Mouse (Mus musculus): ENCODE measurements around the gene Eps8l1. TPM values are rescaled to one million over a fixed set of nuclear protein-coding genes. Genes with fewer than 3 reads are reported as not detected.

Gene Eps8l1
- polyA plus RNA-seq, 1 experiment, result 15.0 TPM

DNA sequence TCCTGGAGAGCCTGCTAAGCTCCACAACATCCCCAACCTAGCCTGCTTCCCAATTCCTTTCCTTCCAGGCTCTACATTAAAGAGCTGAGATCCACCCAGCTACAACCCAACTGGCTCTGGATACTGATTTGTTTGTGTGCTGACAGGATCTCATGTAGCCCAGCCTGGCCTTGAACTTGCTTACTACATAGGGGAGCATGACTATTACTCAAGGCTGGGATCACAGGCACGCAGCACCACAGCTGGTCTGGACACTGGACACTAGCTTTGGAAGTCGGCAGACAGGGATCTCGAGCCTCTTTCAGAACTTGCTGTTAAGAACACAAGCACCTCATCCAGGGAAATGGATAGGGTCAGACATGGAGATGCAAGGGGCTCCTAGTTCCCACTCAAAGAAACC, 36.0 kb downstream of the Eps8l1 start:
- Histone ChIP-seq H3K27ac (ENCODE audit: insufficient read depth, low read length) (no peak overlapping the region), H3K4me3 (ENCODE audit: insufficient read depth, low read length) (no peak overlapping the region), H3K4me1 (ENCODE audit: control insufficient read depth, insufficient read depth, low read length) (peaks cover 12% of the 10 kb centered on the region)
- TF ChIP-seq POLR2A (IDR thresholded peaks at IDR 0.05; ENCODE audit: extremely low read depth, insufficient read depth, low read length) (no peak), CTCF (IDR thresholded peaks at IDR 0.05; ENCODE audit: extremely low read depth, insufficient read depth, low read length) (no peak)

DNA sequence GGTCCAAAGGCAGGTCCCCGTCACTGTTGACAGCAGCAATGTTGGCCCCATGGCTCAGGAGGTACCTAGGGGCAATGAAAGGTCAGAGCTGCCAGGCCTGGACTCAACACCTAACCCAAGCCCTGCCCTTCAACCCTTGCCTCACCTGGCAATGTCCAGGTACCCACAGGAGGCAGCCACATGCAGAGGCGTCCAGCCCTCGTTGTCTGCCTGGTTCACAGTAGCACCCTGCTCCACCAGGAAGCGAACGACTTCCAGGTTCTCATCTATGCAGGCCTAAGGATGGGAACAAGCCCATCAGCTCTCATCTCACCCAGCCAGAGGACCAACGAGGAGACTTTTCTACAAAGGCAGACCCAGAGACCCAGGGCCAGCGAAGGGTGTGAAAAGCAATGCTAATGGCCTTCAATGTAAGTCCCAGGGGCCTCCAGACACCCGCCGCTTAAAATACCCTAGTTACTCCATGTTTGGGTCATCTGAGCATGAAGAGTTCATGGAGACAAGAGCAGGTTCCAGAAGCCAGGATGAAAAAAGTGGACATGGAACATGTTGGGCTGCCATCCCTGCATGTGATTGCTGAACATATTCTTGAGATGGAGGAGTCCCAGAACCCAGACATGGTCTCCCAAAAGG, 36.9 kb downstream of the Eps8l1 start:
- H3K27ac ChIP-seq (ENCODE audit: insufficient read depth, low read length), result no peak overlapping the region
- TF ChIP-seq CTCF (IDR thresholded peaks at IDR 0.05; ENCODE audit: extremely low read depth, insufficient read depth, low read length) (no peak), POLR2A (IDR thresholded peaks at IDR 0.05; ENCODE audit: extremely low read depth, insufficient read depth, low read length) (no peak)
- H3K4me3 ChIP-seq (ENCODE audit: insufficient read depth, low read length), result no peak overlapping the region
- peaks cover 12% of the 10 kb centered on the region for H3K4me1 ChIP-seq (ENCODE audit: control insufficient read depth, insufficient read depth, low read length)

DNA sequence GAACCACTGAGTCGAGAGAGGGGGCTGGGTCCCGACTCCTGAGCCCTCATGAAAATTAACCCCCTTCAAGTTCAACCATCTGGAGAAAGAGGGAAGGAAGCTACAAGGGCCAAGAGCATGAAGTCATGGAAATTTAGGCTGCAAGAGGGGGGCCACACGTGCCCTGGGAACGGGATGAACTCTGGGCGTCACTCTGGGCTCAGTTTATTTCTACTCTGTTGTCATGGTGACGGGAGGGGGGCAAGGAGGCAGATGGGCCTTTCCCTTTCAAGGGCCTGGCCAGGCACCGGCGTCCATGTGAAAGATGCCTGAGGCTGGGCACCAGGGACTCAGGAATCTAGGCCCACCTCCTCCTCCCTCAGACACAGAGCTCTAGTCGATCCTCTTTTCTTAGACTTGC, 37.8 kb downstream of the Eps8l1 start:
- Histone ChIP-seq H3K27ac (ENCODE audit: insufficient read depth, low read length) (no peak overlapping the region), H3K4me1 (ENCODE audit: control insufficient read depth, insufficient read depth, low read length) (peaks cover 12% of the 10 kb centered on the region), H3K4me3 (ENCODE audit: insufficient read depth, low read length) (no peak overlapping the region)
- no peak for TF ChIP-seq POLR2A (IDR thresholded peaks at IDR 0.05; ENCODE audit: extremely low read depth, insufficient read depth, low read length)
- TF ChIP-seq CTCF (IDR thresholded peaks at IDR 0.05; ENCODE audit: extremely low read depth, insufficient read depth, low read length), result no peak

DNA sequence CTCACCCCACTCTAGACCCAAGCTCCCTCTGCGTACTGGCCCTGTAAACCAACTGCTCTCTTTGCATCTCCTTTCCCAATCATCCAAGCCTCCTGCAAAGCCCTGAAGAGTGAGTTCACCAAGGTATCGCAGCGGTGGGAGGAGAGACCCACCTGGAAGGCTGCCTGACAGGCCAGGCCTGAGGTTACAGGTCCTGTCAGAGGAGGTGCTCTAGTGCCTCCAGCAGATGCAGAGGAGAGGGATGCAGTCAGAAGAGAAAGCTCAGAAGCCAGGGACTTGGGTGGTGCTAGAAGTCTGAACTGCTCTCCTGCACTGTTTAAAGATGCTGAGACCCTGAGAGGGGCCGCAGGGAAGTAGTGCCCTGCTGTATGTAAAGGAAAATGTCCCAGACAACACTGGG, 38.6 kb downstream of the Eps8l1 start:
- TF ChIP-seq CTCF (IDR thresholded peaks at IDR 0.05; ENCODE audit: extremely low read depth, insufficient read depth, low read length) (no peak), POLR2A (IDR thresholded peaks at IDR 0.05; ENCODE audit: extremely low read depth, insufficient read depth, low read length) (no peak)
- H3K27ac ChIP-seq (ENCODE audit: insufficient read depth, low read length), result no peak overlapping the region
- peaks cover 12% of the 10 kb centered on the region for H3K4me1 ChIP-seq (ENCODE audit: control insufficient read depth, insufficient read depth, low read length)
- H3K4me3 ChIP-seq (ENCODE audit: insufficient read depth, low read length), result no peak overlapping the region

DNA sequence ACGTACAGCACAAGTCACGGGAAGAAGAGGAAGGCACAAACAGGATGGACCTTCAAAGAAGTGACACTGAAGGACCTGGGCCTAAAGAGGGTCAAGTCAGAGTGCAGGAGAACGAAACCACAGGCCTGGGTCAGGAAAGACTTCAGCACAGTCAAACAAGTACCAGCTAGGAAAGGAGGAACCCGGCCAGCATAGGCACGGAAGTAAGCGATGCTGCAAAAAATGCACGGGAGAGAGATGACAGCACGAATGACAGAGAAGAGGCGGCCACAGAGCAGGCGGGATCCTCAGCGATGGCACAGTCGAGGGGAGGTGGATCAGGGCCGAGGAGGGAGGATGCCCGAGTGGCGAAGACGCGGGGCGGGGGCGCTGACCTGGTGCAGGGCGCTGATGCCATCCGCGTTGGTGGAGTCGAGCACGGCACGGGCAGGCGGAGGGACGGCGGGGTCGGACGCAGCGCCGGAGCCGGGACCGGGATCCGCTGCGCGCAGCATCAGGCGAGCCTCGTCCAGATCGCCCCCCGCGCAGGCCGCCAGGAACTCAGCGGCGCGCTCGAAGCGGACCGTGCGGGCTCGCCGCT, 40.5 kb downstream of the Eps8l1 start:
- H3K27ac ChIP-seq (ENCODE audit: insufficient read depth, low read length), result peak overlapping the region; percentile 4
- H3K4me1 ChIP-seq (ENCODE audit: control insufficient read depth, insufficient read depth, low read length), result peaks cover 12% of the 10 kb centered on the region
- no peak for TF ChIP-seq POLR2A (IDR thresholded peaks at IDR 0.05; ENCODE audit: extremely low read depth, insufficient read depth, low read length)
- no peak for TF ChIP-seq CTCF (IDR thresholded peaks at IDR 0.05; ENCODE audit: extremely low read depth, insufficient read depth, low read length)
- peak overlapping the region; percentile 59 for H3K4me3 ChIP-seq (ENCODE audit: insufficient read depth, low read length)

DNA sequence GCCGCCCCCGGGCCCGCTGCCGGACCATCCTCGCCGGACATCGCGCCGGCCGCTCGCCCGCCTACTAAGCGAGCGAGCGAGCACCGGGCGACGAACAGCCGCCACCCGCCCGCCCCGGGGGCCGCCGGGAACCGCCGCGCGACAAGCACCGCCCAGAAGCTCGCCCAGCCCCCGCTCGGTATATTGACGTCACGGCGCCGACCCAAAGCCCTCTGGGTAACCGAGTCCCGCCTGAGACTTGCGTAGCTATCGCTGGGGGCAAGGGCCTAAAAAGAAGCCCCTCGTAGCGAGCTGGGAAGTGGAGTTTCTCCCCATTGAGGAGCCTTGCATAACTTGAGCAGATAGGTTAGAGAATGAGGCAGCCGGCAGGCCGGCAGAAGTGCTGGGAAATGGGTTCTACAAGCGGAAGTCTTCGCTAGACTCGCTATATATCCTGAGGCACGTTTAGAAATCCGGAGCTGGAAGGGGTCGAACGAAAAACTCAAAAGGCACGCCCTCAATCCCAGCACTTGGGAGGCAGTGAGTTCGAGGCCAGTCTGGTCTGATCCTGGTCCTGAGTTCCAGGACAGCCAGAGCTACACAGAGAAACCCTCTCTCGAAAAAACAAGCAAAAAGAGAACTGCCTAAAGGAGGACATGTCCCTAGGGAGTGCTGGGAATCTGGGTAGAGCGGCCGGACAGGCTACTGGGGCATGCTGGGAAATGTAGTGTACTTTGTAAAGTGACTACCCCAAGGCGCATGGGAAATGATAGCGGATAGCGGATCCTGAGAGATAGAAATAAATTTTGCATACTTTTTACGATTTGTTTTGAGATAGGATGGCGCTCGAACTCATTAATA, 41.3 kb downstream of the Eps8l1 start, which contains the start of gene Ppp1r12c:
Ppp1r12c (minus strand) TSS at position 123 of the 840 bp plus-strand sequence.
- TF ChIP-seq CTCF (IDR thresholded peaks at IDR 0.05; ENCODE audit: extremely low read depth, insufficient read depth, low read length) (no peak), POLR2A (IDR thresholded peaks at IDR 0.05; ENCODE audit: extremely low read depth, insufficient read depth, low read length) (peak; percentile 52; the same call in 1 of the 2 replicates)
- peaks cover 12% of the 10 kb centered on the region for H3K4me1 ChIP-seq (ENCODE audit: control insufficient read depth, insufficient read depth, low read length)
- peak within 1 kb of the TSS; percentile 59 for H3K4me3 ChIP-seq (ENCODE audit: insufficient read depth, low read length)
- peak within 1 kb of the TSS; percentile 95 for H3K27ac ChIP-seq (ENCODE audit: insufficient read depth, low read length)

DNA sequence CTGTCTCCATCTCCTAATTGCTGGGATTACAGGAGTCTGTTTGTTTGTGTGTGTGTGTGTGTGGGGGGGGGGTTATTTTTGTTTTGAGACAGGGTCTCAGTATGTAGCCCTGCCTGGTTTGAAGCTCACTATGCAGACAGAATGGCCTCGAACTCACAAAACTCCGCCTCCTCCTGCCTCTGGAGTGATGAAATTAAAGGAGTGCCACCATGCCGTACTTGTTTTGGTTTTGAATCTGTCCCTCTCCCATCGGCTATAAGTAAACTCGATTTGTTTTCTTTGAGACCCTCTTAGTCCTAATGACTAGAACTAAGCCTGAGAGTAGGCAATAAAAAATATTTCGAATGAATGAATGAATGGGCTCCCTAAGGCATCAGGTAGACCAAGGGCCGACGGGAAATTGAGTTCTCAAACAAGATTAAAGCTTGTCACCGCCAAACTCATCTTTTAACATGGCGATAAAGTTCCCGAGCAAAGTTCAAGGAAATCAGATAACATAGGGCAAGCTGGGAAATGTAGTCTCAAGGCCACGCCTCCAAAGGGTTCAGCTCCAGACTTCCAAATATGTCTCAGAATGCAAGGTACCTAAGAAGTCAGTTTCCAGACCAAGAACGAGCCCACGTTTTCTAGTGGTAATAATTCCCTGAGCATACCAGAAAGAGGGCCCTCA, 42.1 kb downstream of the Eps8l1 start:
- H3K4me3 ChIP-seq (ENCODE audit: insufficient read depth, low read length), result peak overlapping the region; percentile 59
- TF ChIP-seq POLR2A (IDR thresholded peaks at IDR 0.05; ENCODE audit: extremely low read depth, insufficient read depth, low read length) (no peak), CTCF (IDR thresholded peaks at IDR 0.05; ENCODE audit: extremely low read depth, insufficient read depth, low read length) (no peak)
- H3K4me1 ChIP-seq (ENCODE audit: control insufficient read depth, insufficient read depth, low read length), result peaks cover 12% of the 10 kb centered on the region
- peak overlapping the region; percentile 95; the same call in 1 of the 2 replicates for H3K27ac ChIP-seq (ENCODE audit: insufficient read depth, low read length)

DNA sequence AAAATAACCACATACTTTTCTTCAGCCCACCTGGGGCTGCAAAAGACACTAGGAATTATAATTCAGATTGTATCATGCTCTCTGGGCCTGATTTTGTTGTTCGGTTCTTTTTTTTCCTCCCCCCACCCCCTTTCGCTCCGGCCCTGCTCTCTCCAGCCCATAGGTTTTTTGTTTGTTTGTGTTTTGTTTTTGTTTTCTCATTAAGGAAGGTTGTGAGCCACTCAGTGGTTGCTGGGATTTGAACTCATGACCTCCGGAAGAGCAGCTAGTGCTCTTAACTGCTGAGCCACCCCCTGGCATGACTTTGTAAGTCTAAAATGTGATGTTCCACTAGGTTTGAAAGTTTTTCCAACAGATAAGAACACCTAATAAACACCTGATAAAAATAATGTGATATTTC, 42.6 kb downstream of the Eps8l1 start:
- peaks cover 9% of the 10 kb centered on the region for H3K4me1 ChIP-seq (ENCODE audit: control insufficient read depth, insufficient read depth, low read length)
- H3K27ac ChIP-seq (ENCODE audit: insufficient read depth, low read length), result no peak overlapping the region
- no peak overlapping the region for H3K4me3 ChIP-seq (ENCODE audit: insufficient read depth, low read length)
- TF ChIP-seq POLR2A (IDR thresholded peaks at IDR 0.05; ENCODE audit: extremely low read depth, insufficient read depth, low read length) (no peak), CTCF (IDR thresholded peaks at IDR 0.05; ENCODE audit: extremely low read depth, insufficient read depth, low read length) (no peak)

DNA sequence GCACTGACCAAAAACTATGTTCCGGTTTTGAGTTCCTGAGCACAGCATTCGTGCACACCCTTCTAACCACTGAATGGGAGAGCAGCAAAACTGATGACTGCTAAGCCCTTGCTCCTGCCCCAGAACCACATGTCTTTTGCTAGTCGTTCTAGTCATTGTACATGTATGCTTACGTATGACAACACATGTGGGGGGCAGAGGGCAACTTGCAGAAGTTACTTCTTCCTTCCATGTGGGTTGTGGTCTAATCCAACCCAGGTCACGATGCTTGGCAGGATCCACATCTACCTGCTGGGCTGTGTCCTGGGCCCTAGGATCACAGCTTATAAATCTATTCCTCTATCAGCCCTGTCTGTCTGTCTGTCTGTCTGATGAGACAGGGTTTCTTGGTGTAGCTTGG, 43.4 kb downstream of the Eps8l1 start:
- H3K4me1 ChIP-seq (ENCODE audit: control insufficient read depth, insufficient read depth, low read length), result peaks cover 8% of the 10 kb centered on the region
- TF ChIP-seq CTCF (IDR thresholded peaks at IDR 0.05; ENCODE audit: extremely low read depth, insufficient read depth, low read length) (no peak), POLR2A (IDR thresholded peaks at IDR 0.05; ENCODE audit: extremely low read depth, insufficient read depth, low read length) (no peak)
- H3K4me3 ChIP-seq (ENCODE audit: insufficient read depth, low read length), result no peak overlapping the region
- H3K27ac ChIP-seq (ENCODE audit: insufficient read depth, low read length), result no peak overlapping the region

Data from cortical plate, adult 2 months (tissue).